Mouse (Mus musculus) stomach, embryonic 15.5 days (tissue): Measurements from ENCODE around the gene Grin1. TPM values are rescaled to one million over a fixed set of nuclear protein-coding genes. Genes with fewer than 3 reads are reported as not detected.

Source experiments
- ATAC-seq: fragments of 200-750 bp; cut with Nextera tagmentation; 2 replicates; pipeline ENCODE4 v1.8.0; 2017; ENCODE audit warnings: low read depth, moderate number of reproducible peaks, moderate TSS enrichment; ENCODE audit not compliant: insufficient read depth, low FRiP score
- H3K27ac ChIP-seq: fragments of 300-500 bp; sonication (generic); 2 replicates; pipeline ENCODE4 v1.5.1; 2015; ENCODE audit warnings: mild to moderate bottlenecking, inconsistent platforms
- H3K27me3 ChIP-seq: fragments of 300-500 bp; sonication (generic); replicated peaks from 2 replicates; pipeline ENCODE4 v1.6.1; 2015; ENCODE audit warnings: inconsistent platforms
- H3K36me3 ChIP-seq: fragments of 300-500 bp; sonication (generic); 2 replicates; pipeline ENCODE4 v1.6.1; 2015; ENCODE audit warnings: inconsistent platforms
- H3K4me1 ChIP-seq: fragments of 300-500 bp; sonication (generic); 2 replicates; pipeline ENCODE4 v1.6.1; 2015; ENCODE audit warnings: inconsistent platforms
- H3K4me2 ChIP-seq: fragments of 300-500 bp; sonication (generic); 2 replicates; pipeline ENCODE4 v1.6.1; 2015; ENCODE audit warnings: mild to moderate bottlenecking, inconsistent platforms
- H3K4me3 ChIP-seq: fragments of 300-500 bp; sonication (generic); replicated peaks from 2 replicates; pipeline ENCODE4 v1.5.1; 2015; ENCODE audit warnings: inconsistent platforms
- H3K9ac ChIP-seq: fragments of 300-500 bp; sonication (generic); 2 replicates; pipeline ENCODE4 v1.6.1; 2015; ENCODE audit warnings: inconsistent platforms
- H3K9me3 ChIP-seq: fragments of 300-500 bp; sonication (generic); 2 replicates; pipeline ENCODE4 v1.6.1; 2016; ENCODE audit warnings: inconsistent platforms
- WGBS: fragments of 180-500 bp; shearing (Covaris S2); methylation state at CpG from one replicate; pipeline ENCODE4 v1.1.7; 2015; 5-methylcytosine and 5-hydroxymethylcytosine counted together
- polyA plus RNA-seq: library from polyadenylated mRNA; unstranded; fragments of >200 nt; fragmentation: Nextera tagmentation; extraction: Ambion mirVana; gene quantifications from 2 replicates; pipeline ENCODE4 v1.2.1, GENCODE M21; 2015

The Grin1 gene
- 1.3 and 1.9 TPM in 2 replicates for polyA plus RNA-seq

DNA sequence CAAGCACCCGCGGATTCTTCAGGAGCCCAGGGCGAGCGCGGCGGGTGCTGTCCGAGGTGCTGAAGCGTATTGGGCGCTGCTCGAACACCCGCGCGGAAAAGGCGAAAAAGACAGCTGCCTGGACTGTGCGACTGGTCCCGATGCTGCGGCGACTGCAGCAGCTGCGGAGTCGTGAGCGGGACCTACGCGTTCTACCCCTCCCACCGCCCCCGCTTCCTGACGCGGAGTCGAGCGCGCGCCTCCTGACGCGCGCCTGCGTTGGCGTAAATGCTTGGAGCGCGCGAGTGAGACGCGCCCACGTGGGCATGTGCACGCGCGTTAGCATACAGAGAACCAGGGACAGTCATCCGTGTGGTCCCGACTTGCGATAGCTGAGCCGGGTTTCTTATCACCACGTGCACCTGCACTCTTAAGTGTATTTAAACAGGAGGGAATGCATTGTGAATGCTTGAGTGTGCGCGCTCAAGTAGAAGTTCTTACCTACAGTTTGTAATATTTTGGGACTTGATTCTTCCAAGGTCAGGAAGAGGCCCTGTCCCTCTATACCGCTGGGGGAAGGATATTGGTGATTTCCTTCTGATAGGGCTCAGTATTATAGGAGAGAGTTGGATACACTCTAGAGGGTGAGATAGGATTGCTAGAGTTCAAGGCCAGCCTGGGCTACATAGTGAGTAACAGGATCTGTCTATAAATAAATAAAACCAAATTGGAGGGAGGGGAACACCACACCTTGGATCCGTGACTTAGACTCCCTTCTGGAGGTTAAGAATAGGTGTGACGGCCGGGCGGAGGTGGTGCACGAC lies at the start of gene Grin1:
Gene Grin1 (minus strand): TSS at position 217 of the 803 bp plus-strand sequence.
- peak; percentile 60 for ATAC-seq
- Histone ChIP-seq H3K27ac (no peak within 1 kb of the TSS), H3K27me3 (peaks cover 40% of the 10 kb centered on the region), H3K36me3 (no peaks in the 10 kb centered on the region), H3K4me1 (peaks cover 3% of the 10 kb centered on the region; the same call in 1 of the 2 replicates), H3K9ac (no peak within 1 kb of the TSS), H3K4me2 (peak within 1 kb of the TSS; percentile 66), H3K9me3 (no peaks in the 10 kb centered on the region), H3K4me3 (peak within 1 kb of the TSS; percentile 27)
- WGBS: 9% methylated on average over 58 of the region's 58 CpGs

DNA sequence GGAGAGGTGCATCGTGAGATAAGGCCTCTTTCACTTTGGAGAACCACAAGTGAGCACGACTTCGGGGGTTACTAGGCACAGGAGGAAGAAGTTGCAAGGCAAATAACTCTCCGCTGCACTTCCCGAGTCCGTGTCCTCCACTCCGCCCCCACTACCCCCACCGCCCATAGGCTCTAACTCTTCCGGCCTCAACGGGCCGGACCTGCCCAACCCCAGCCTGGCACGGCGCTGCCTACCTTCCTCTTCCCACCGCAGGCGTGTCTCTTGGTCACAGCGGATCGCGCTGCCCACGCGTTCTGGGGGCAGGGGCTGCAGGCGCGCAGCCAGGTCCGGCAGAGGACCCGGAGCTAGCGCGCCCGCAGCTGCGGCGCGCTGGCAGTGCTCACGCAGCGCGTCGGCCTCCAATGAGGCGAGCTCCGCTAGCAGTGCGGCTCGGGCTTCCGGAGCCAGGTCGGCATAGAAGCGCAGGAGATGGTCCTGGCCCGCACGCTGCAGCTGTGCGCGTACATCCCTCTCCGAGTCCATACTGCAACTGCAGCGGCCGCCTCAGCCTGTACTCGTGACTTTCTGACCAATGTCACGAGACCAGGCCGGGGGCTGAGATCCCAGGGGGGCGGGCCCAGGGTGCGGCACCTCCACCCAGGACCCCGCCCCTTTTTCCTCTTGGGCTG lies 46.2 kb upstream of the Grin1 start, which contains the start of gene Uap1l1:
Gene Uap1l1 (minus strand): TSS at position 592 of the 671 bp plus-strand sequence.
- Histone ChIP-seq H3K27me3 (0 out of 2 replicates have a peak, but pooled peaks cover 7% of the 10 kb centered on the region), H3K9me3 (no peaks in the 10 kb centered on the region), H3K27ac (peak within 1 kb of the TSS; percentile 76), H3K4me1 (peaks cover 20% of the 10 kb centered on the region), H3K4me3 (peak within 1 kb of the TSS; percentile 66), H3K36me3 (no peaks in the 10 kb centered on the region), H3K9ac (peak within 1 kb of the TSS; percentile 84), H3K4me2 (peak within 1 kb of the TSS; percentile 97)
- peak; percentile 78 for ATAC-seq
- under 1% methylated on average over 53 of the region's 54 CpGs for WGBS

DNA sequence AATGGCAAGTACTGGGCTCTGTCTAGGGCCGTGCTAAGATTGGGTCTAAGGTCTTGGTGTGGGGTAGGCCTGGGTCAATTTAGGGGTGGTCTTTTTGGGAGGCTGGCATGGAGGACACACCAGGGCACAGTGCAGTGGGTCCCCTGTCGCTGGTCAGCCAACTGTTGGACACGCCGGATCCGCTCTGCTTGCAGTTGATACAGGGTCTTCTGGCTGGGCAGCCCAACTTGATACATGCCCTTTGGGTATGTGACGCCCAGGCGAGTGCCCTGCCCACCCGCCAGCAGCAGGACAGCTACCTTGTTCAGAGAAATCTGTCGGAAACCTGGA lies 45.7 kb upstream of the Grin1 start:
- no peak for ATAC-seq
- H3K9ac ChIP-seq: peak overlapping the region; percentile 84
- 37% methylated on average over 9 of the region's 9 CpGs for WGBS
- H3K36me3 ChIP-seq: no peaks in the 10 kb centered on the region
- H3K4me1 ChIP-seq: peaks cover 20% of the 10 kb centered on the region
- no peaks in the 10 kb centered on the region for H3K9me3 ChIP-seq
- H3K27me3 ChIP-seq: 0 out of 2 replicates have a peak, but pooled peaks cover 7% of the 10 kb centered on the region
- 0 out of 2 replicates have a peak overlapping the region, but pooled peaks have one; percentile 76 for H3K27ac ChIP-seq
- H3K4me2 ChIP-seq: peak overlapping the region; percentile 97
- H3K4me3 ChIP-seq: peak overlapping the region; percentile 66

DNA sequence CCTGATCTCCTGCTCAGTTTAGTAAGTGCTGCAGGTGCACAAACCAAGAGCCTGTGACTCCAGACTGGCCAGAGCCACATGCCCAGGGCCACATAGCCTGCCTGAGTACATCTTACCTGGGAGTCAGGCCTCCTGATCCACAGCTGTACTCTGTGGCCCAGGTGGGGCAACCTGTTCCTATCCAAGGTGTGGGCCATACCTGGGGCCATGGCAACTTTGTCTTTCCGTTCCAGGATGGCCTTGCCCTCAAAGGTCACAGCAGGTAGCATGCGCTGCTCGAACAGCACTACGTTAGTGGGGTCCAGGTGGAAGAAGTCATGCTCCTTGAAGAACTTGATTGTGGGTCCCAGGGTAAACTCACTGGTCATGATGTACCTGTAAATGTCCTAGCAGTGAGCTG lies 45.3 kb upstream of the Grin1 start:
- no peak for ATAC-seq
- Histone ChIP-seq H3K4me1 (peaks cover 20% of the 10 kb centered on the region), H3K4me3 (peak overlapping the region; percentile 66), H3K9me3 (no peaks in the 10 kb centered on the region), H3K9ac (no peak overlapping the region), H3K27ac (no peak overlapping the region), H3K27me3 (0 out of 2 replicates have a peak, but pooled peaks cover 7% of the 10 kb centered on the region), H3K4me2 (peak overlapping the region; percentile 97), H3K36me3 (no peaks in the 10 kb centered on the region)
- WGBS: 87% methylated on average over 4 of the region's 4 CpGs

DNA sequence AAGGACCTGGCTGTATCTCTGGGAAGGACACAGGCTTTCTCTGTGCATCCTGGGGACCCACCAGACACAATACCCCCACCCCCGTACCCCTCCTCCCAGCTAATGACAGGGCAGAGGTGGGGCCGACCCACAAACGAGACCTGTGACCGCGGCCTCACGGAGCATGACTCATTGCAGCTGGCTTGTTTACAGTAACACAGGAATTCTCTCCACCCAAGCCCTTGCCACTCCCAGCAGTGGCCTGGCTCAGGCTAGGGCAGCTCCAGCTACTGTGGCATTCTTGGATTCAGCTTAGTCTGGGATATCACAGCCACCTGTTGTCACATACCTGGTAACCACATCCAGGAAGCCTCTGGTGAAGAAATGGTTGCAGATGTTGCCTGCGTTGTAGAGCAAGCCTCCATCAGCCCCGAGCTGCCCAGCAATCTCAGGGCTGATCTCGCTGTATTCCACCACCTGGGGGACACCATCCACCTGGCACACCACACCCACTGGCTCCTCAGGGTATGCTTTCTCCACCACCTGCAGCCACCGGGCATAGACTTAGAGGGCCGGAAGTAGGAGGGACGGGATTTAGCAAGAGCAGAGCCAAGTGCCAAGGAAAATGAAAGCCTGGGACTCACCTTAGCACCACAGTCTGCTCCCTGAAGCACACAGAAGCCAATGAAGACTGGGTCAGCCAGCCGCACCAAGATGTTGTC lies 44.6 kb upstream of the Grin1 start:
- peak overlapping the region; percentile 57; the same call in 1 of the 2 replicates for H3K27ac ChIP-seq
- H3K4me1 ChIP-seq: peaks cover 20% of the 10 kb centered on the region
- peak overlapping the region; percentile 97 for H3K4me2 ChIP-seq
- H3K36me3 ChIP-seq: no peaks in the 10 kb centered on the region
- H3K4me3 ChIP-seq: peak overlapping the region; percentile 66; the same call in 1 of the 2 replicates
- ATAC-seq: peak; percentile 55
- H3K27me3 ChIP-seq: 0 out of 2 replicates have a peak, but pooled peaks cover 7% of the 10 kb centered on the region
- H3K9me3 ChIP-seq: no peaks in the 10 kb centered on the region
- 42% methylated on average over 13 of the region's 13 CpGs for WGBS
- no peak overlapping the region for H3K9ac ChIP-seq

DNA sequence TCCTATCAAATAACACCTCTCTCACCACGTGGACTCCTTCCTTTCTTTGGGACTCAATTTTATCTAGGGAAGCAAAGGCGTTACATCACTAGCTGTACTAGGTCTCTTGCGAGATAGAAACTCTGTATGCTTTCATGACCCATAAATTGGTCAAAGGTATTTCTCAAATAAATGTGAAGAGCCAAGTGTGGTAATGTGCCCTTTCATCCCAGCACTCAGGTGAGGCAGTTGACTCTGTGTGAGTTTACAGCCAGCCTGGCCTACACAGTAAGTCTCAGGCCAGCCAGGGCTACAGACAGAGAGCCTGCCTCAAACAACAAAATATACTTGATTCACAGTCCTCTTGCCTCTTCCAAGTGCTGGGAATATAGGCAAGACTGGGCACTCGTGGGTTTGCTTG lies 40.9 kb upstream of the Grin1 start:
- Histone ChIP-seq H3K27ac (no peak overlapping the region), H3K9me3 (no peaks in the 10 kb centered on the region), H3K4me3 (no peak overlapping the region), H3K9ac (no peak overlapping the region), H3K4me2 (no peak overlapping the region), H3K36me3 (no peaks in the 10 kb centered on the region), H3K27me3 (0 out of 2 replicates have a peak, but pooled peaks cover 7% of the 10 kb centered on the region), H3K4me1 (peaks cover 34% of the 10 kb centered on the region)
- 79% methylated on average over 4 of the region's 4 CpGs for WGBS
- ATAC-seq: no peak

DNA sequence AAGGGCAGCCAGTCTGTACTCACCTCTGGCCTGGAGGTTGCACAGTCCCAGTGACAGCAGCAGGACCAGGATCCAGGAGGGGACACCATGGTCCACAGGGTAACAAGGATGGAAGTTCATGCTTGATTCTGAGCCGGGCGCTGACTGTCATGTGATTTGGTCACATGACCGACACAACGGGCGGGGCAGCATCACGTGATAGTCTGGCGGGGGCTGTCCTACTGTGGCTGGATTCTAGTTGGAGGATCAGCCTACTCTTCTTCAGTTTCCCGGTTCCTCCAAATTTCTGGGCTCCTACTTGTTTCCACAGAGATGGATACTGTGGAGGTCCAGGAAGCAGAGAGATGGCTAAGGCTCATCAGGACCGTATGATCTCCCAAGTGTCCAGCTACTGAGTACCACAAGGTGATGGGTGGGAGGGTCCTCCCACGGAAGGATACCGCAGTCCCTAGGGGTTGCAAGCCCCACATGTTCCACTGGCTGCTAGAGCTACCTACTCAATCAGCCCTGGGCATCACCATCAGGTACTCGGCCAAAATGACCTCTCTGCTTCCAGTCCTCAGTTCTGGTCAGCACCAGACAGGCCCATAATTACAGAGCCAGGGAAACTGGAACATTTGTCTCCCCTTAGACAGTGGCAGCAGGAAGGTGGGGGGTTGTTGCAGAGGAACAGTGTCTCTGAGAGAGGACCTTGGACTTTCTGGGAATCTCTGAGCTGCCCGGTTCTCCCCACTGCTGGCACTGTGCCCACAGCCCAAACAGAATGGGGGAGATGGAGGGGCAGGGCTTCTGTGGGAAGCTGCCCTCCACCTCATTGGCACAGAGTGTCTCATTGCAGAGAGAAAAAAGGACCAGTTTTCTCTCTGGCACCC lies 37.5 kb upstream of the Grin1 start, which contains the start of gene Dpp7:
Gene Dpp7 (minus strand): TSS at position 152 of the 872 bp plus-strand sequence.
- Histone ChIP-seq H3K9ac (peak within 1 kb of the TSS; percentile 60; the same call in 1 of the 2 replicates), H3K36me3 (peaks cover 17% of the 10 kb centered on the region; the same call in 1 of the 2 replicates), H3K9me3 (no peaks in the 10 kb centered on the region), H3K27me3 (no peaks in the 10 kb centered on the region), H3K27ac (no peak within 1 kb of the TSS), H3K4me2 (peak within 1 kb of the TSS; percentile 87), H3K4me3 (peak within 1 kb of the TSS; percentile 54), H3K4me1 (peaks cover 18% of the 10 kb centered on the region)
- 4% methylated on average over 13 of the region's 13 CpGs for WGBS
- peak; percentile 78 for ATAC-seq

DNA sequence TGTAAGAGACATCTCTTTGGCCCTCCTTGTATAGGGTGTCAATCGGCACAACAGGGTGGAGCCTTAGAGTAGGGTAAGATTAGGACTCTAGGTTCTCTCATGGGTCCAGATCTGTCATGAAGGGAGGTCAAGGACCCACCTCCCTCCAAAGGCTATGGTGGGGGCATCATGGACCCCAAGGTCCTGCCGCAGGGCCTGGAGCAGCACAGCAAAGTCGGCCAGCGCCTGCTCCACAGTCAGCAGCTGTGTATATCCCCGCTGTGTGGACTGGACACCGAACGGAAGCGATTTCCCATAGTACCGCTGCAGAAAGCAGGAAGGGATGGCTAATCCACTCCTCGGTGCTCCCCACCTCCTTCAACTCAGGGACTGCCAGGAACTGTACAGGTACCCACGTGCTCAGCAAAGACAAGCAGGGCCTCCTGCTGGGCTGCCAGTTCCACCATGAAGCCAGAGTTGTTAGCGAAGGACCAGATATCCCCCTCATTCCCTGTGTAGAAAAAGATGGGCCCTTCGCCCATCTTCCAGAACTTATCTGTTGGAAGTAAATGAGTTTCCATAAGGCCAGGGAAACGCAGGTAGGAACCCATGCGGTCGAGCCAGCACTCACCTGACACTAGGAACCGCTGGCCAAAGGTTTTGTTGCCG lies 36.6 kb upstream of the Grin1 start:
- Histone ChIP-seq H3K4me1 (peaks cover 18% of the 10 kb centered on the region), H3K27ac (no peak overlapping the region), H3K9ac (peak overlapping the region; percentile 60; the same call in 1 of the 2 replicates), H3K27me3 (no peaks in the 10 kb centered on the region), H3K4me3 (peak overlapping the region; percentile 54), H3K36me3 (peaks cover 24% of the 10 kb centered on the region), H3K9me3 (no peaks in the 10 kb centered on the region), H3K4me2 (peak overlapping the region; percentile 87)
- 35% methylated on average over 18 of the region's 18 CpGs for WGBS
- no peak for ATAC-seq

DNA sequence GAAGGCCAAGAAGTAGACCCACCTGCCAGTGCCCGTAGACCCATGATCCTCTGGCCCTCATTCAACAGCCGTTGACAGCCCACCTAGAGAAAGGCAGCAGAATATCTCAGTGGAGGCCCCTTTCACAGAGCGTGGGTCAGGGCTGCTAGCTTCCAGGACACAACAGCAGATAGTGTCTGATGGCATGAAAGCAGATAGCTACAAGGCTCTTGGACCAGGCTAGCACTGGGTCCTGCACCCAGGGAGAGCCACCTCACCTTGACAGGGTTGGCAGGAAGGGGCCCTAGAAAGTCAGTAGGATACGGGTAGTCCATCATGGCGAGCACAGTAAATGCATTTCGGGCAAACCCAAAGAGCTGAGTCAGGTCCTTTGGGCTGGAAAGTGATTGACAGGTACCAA lies 35.2 kb upstream of the Grin1 start:
- peaks cover 29% of the 10 kb centered on the region for H3K36me3 ChIP-seq
- 86% methylated on average over 6 of the region's 6 CpGs for WGBS
- H3K9ac ChIP-seq: no peak overlapping the region
- ATAC-seq: no peak
- H3K9me3 ChIP-seq: no peaks in the 10 kb centered on the region
- no peak overlapping the region for H3K4me3 ChIP-seq
- H3K4me2 ChIP-seq: no peak overlapping the region
- H3K27me3 ChIP-seq: no peaks in the 10 kb centered on the region
- peaks cover 18% of the 10 kb centered on the region for H3K4me1 ChIP-seq
- no peak overlapping the region for H3K27ac ChIP-seq

DNA sequence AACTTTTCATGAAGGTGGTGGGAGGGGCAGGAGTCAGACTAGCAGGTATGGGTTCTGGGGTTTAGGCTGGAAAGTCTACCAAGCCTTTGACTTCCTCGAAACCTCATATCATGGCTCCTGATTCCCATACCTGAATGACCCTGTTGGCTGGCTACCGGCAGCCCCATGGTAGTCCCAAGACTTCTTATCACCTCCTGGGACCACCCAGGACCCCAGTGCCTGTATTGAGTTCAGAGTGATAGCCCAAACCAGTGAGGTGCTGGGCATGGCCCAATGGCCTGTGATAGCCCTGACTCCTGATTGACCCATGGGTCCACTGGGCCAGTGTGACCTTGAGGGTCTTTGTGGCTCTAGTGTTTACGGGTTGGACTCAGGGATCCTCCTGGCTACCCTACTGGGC lies 31.7 kb upstream of the Grin1 start:
- H3K9me3 ChIP-seq: no peaks in the 10 kb centered on the region
- H3K27ac ChIP-seq: no peak overlapping the region
- H3K4me1 ChIP-seq: peaks cover 6% of the 10 kb centered on the region
- peaks cover 56% of the 10 kb centered on the region for H3K36me3 ChIP-seq
- ATAC-seq: no peak
- no peak overlapping the region for H3K4me2 ChIP-seq
- H3K9ac ChIP-seq: no peak overlapping the region
- no peaks in the 10 kb centered on the region for H3K27me3 ChIP-seq
- H3K4me3 ChIP-seq: no peak overlapping the region
- 91% methylated on average over 3 of the region's 3 CpGs for WGBS
